Mouse (Mus musculus): ENCODE measurements around the gene Ly6g5c.

DNA sequence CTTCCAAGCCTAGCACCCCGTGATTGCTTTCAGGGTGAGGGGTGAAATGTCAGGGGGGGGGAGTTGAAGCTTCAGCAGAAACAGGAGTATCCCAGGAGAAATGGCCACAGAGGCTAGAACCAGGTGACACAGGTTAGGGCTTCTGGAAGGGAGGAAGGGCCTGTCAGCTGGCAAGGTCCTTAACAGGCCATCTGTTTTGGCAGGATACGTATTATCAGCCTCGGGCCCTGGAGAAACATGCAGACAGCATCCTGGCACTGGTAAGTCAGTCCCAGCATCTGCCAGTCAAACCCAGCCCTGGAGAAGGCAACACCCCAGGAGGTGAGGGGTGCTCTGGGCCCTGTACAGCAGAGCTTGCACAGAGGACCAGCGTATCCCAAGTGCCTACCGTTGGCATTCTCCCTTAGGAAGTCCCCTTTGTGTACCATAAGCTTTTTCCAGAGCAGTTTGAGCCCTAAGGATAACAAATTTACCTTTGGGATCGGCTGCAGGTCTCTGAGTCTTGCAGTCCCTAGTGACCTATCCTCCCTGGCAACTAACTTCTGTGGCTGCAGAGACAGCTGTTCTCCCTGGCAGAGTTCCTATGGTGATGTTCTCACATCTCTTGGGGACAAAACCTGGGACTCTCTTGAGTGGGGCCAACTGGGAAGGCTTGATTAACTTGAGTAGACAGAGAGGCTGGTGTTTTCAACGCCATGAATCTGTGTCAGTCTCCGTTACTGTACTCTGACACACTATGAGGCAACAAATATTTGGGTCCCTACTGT, 17.7 kb upstream of the Ly6g5c start:
- TF ChIP-seq GATA1 (IDR thresholded peaks at IDR 0.05; ENCODE audit: borderline replicate concordance, low read length) (no peak), FLI1 (IDR thresholded peaks at IDR 0.05; ENCODE audit: low read length) (no peak)

Data from megakaryocyte, embryonic 14.5 days (primary cell).